8 mouse cellular contexts compared by ENCODE assay signal in genomic region chr5:93323320-93324001, GRCm38 (mm10). TPM values are rescaled to one million over a fixed set of nuclear protein-coding genes. Genes with fewer than 3 reads are reported as not detected.
DNase-seq lines count a peak whose midpoint lies in the region; TF ChIP-seq lines count a peak whose summit lies in the region.

No protein-coding gene starts in this region.

- 22% methylated on average over 1 of the region's 1 CpGs for WGBS in liver, adult 2 months
- WGBS in hindbrain, embryonic 10.5 days = 65% methylated on average over 1 of the region's 1 CpGs

- TF ChIP-seq CTCF in liver, adult 2 months (IDR thresholded peaks at IDR 0.05; ENCODE audit: low read depth, low read length) = no peak; the same call in 1 of the 2 replicates

- no peak overlapping the region for H3K27ac ChIP-seq in liver, adult 2 months (replicated peaks; ENCODE audit: insufficient read depth, low read depth, low read length)
- H3K27ac ChIP-seq in hindbrain, embryonic 10.5 days = no peak overlapping the region

- H3K9ac ChIP-seq in liver, adult 2 months (ENCODE audit: low read depth, low read length) = no peak overlapping the region

- H3K9me3 ChIP-seq in hindbrain, embryonic 10.5 days = no peaks in the 10 kb centered on the region

- no peaks in the 10 kb centered on the region for H3K27me3 ChIP-seq in liver, adult 2 months (ENCODE audit: control insufficient read depth, insufficient read depth, low read length)
- H3K27me3 ChIP-seq in hindbrain, embryonic 10.5 days (ENCODE audit: insufficient read depth, poor library complexity, severe bottlenecking) = no peaks in the 10 kb centered on the region

- no peaks in the 10 kb centered on the region for H3K36me3 ChIP-seq in liver, adult 2 months (ENCODE audit: control insufficient read depth, insufficient read depth, low read length)
- H3K36me3 ChIP-seq in hindbrain, embryonic 10.5 days = no peaks in the 10 kb centered on the region

- H3K4me3 ChIP-seq in liver, adult 2 months (ENCODE audit: insufficient read depth, low read depth, low read length) = no peak overlapping the region
- no peak overlapping the region for H3K4me3 ChIP-seq in hindbrain, embryonic 10.5 days

- no peaks in the 10 kb centered on the region for H3K79me2 ChIP-seq in liver, adult 2 months (ENCODE audit: control insufficient read depth, insufficient read depth, low read length)

- DNase-seq in cerebellum, postnatal 14 days = peak; percentile 9 to 30
- DNase-seq in cerebellum, postnatal 25 days = no peak
- peak; percentile 72 for DNase-seq in liver, adult 2 months (ENCODE audit: extremely low read depth, low read depth, low spot score)
- no peak for DNase-seq in liver
- peak; percentile 2 for DNase-seq in T-cell, adult 2 months (ENCODE audit: low spot score)
- DNase-seq in lung, postnatal 25 days (ENCODE audit: low spot score) = peak; percentile 36
- no peak for DNase-seq in hindbrain, embryonic 10.5 days (ENCODE audit: low spot score)
- no peak for DNase-seq in ovary, postnatal 14 days (ENCODE audit: low spot score)

- peaks cover 2% of the 10 kb centered on the region for H3K4me1 ChIP-seq in liver, adult 2 months (ENCODE audit: control insufficient read depth, insufficient read depth, low read length)
- no peaks in the 10 kb centered on the region for H3K4me1 ChIP-seq in hindbrain, embryonic 10.5 days (replicated peaks)

- TF ChIP-seq POLR2A in liver, adult 2 months (IDR thresholded peaks at IDR 0.05; ENCODE audit: extremely low read depth, insufficient read depth, low read length) = no peak

RNA-seq across cellular contexts. Expression of gene Ccng2, which starts 56.4 kb away (rescaled TPM):
- total RNA-seq in liver, adult 2 months (2014; rRNA removed) = 14.5 and 16.1 TPM in 2 replicates
- 9.2 and 11.7 TPM in 2 replicates for polyA plus RNA-seq in liver, adult 2 months (2012; rRNA removed)
- 50.9 and 67.0 TPM in 2 replicates for polyA plus RNA-seq in hindbrain, embryonic 10.5 days (2016; fragmentation: Nextera tagmentation; extraction: Ambion mirVana)

Comparison
In these comparisons a context has a peak if more than half of its experiments do, and no peak if none do; other contexts are left out.
1. DNase-seq: peak in cerebellum, postnatal 14 days (2 of 2), liver, adult 2 months (single experiment), T-cell, adult 2 months (single experiment) and lung, postnatal 25 days (single experiment); none in cerebellum, postnatal 25 days (0 of 2), liver (single experiment), hindbrain, embryonic 10.5 days (single experiment) and ovary, postnatal 14 days (single experiment).